Mouse (Mus musculus) C2C12 (cell line): ENCODE measurements around the gene Gprc5c.

Experiments used
- CTCF ChIP-seq: IDR thresholded peaks from one replicate; pipeline ENCODE4 v1.5.1; 2011; ENCODE audit not compliant: control insufficient read depth, insufficient read depth, insufficient read length
- MAX ChIP-seq: IDR thresholded peaks from one replicate; pipeline ENCODE4 v1.6.1; 2011; ENCODE audit warnings: mild to moderate bottlenecking, control low read depth
- MYOD1 ChIP-seq: IDR thresholded peaks from one replicate; pipeline ENCODE4 v1.6.1; 2011; ENCODE audit warnings: low read depth; ENCODE audit not compliant: control insufficient read depth, insufficient read length
- MYOG ChIP-seq: IDR thresholded peaks from one replicate; pipeline ENCODE4 v1.6.1; 2011; ENCODE audit not compliant: control insufficient read depth, insufficient read length; ENCODE audit errors: extremely low read depth
- USF1 ChIP-seq: IDR thresholded peaks from one replicate; pipeline ENCODE4 v1.6.1; 2011; ENCODE audit warnings: low read depth, mild to moderate bottlenecking, control low read depth, moderate library complexity

GRCm38 (mm10) chr11:114889991-114890518 lies 39.1 kb downstream of the Gprc5c start, which contains the start of gene Cd300a:
- TF ChIP-seq CTCF, result no peak
- no peak for TF ChIP-seq MAX
- no peak for TF ChIP-seq USF1
- TF ChIP-seq MYOG, result no peak
- no peak for TF ChIP-seq MYOD1
